Mouse (Mus musculus) heart, postnatal 14 days (tissue): Measurements from ENCODE around the gene Hsdl2. TPM values are rescaled to one million over a fixed set of nuclear protein-coding genes. Genes with fewer than 3 reads are reported as not detected.

Experiments used
- DNase-seq, 2 experiments: peaks; one replicate each; pipeline ENCODE4 v3.0.0; 2021 to 2022
- intact Hi-C: fragments of 180-260 bp; cut with DNase I; formaldehyde crosslinking; loops from one replicate; pipeline ENCODE4 v1.15.1; 2025
- total RNA-seq, 2 experiments: library from RNA; stranded (reverse); gene quantifications; 2 replicates each; pipeline ENCODE4 v1.2.3; 2021

The Hsdl2 gene
- total RNA-seq, 2 experiments from 2014 or later, result 247 to 266 TPM

GRCm38 (mm10) chr4:59662163-59662562 is 80.8 kb downstream of the Hsdl2 start:
- DNase-seq, result no peak
- intact Hi-C loops, result loop anchor here (5.0 kb wide), 1 partner anchor 35 kb away; the partner anchor contains the start of gene E130308A19Rik

GRCm38 (mm10) chr4:59663451-59663850 is 82.1 kb downstream of the Hsdl2 start:
- intact Hi-C loops, result loop anchor here (5.0 kb wide), 1 partner anchor 36 kb away; the partner anchor contains the start of gene E130308A19Rik
- DNase-seq, result no peak

GRCm38 (mm10) chr4:59666550-59667317 is 85.4 kb downstream of the Hsdl2 start:
- no peak for DNase-seq
- intact Hi-C loops, result loop anchor here (5.0 kb wide), 1 partner anchor 51 kb away; no protein-coding TSS in a partner anchor

- intact Hi-C loops, result loop anchor here (5.0 kb wide), 1 partner anchor 49 kb away; no protein-coding TSS in a partner anchor
- no peak for DNase-seq
Observed at GRCm38 (mm10) chr4:59668050-59668449, 86.7 kb downstream of the Hsdl2 start.

Other genes starting within 250 kb of the Hsdl2 start
- gene Susd1, start 142.9 kb upstream of the Hsdl2 start, total RNA-seq, result 1 to 10 TPM in 1 of 2 experiments, under 1 TPM in 1; 0.98 to 1.5 TPM
- gene Ptbp3, start 32.2 kb upstream of the Hsdl2 start, total RNA-seq, result 10 to 100 TPM; 44.2 to 46.5 TPM
- gene E130308A19Rik, start 44.6 kb downstream of the Hsdl2 start, total RNA-seq, result 1 to 10 TPM; 7.8 to 9.5 TPM
- gene Inip, start 220.0 kb downstream of the Hsdl2 start, total RNA-seq, result 10 to 100 TPM; 10.3 to 12.3 TPM
- 1 to 10 TPM; 5.0 to 8.2 TPM for gene Snx30, start 224.3 kb downstream of the Hsdl2 start, total RNA-seq